In genomic region chr2:168333552-168334240, GRCm38 (mm10) we compare ENCODE assay signal across 13 mouse cellular contexts. TPM values are rescaled to one million over a fixed set of nuclear protein-coding genes. Genes with fewer than 3 reads are reported as not detected.
DNase-seq lines count a peak whose midpoint lies in the region; ATAC-seq and TF ChIP-seq lines count a peak whose summit lies in the region.
"Had no signal": no experiment of that assay in that cellular context is flagged by ENCODE, and none has a peak within 500 bp of the region (broad histone marks: within the 10 kb centered on the region; RNA-seq: fewer than 3 reads in every experiment).

No protein-coding gene starts in this region.

- no peak for ATAC-seq in hindbrain, embryonic 13.5 days (ENCODE audit: low FRiP score)
- no peak for ATAC-seq in hindbrain, postnatal 0 days
- ATAC-seq in forebrain, embryonic 16.5 days: no peak
- no peak for ATAC-seq in midbrain, embryonic 16.5 days

- no peak overlapping the region for H3K4me3 ChIP-seq in hindbrain, embryonic 13.5 days
- no peak overlapping the region for H3K4me3 ChIP-seq in hindbrain, postnatal 0 days (ENCODE audit: low read length)
- H3K4me3 ChIP-seq in forebrain, embryonic 16.5 days (replicated peaks; ENCODE audit: low read length): no peak overlapping the region
- H3K4me3 ChIP-seq in midbrain, embryonic 16.5 days (ENCODE audit: low read depth, low read length): no peak overlapping the region
- H3K4me3 ChIP-seq: gastrocnemius, adult 2 months; neural tube, embryonic 15.5 days had no signal

- H3K27ac ChIP-seq in hindbrain, embryonic 13.5 days: 0 out of 2 replicates have a peak overlapping the region, but pooled peaks have one; percentile 40
- H3K27ac ChIP-seq in hindbrain, postnatal 0 days: no peak overlapping the region
- H3K27ac ChIP-seq in forebrain, embryonic 16.5 days (ENCODE audit: low read length): peak overlapping the region; percentile 9; the same call in 1 of the 2 replicates
- H3K27ac ChIP-seq in midbrain, embryonic 16.5 days (ENCODE audit: low read length): 0 out of 2 replicates have a peak overlapping the region, but pooled peaks have one; percentile 52
- H3K27ac ChIP-seq: gastrocnemius, adult 2 months; neural tube, embryonic 15.5 days had no signal

- H3K9me3 ChIP-seq in hindbrain, embryonic 13.5 days: no peaks in the 10 kb centered on the region
- H3K9me3 ChIP-seq in hindbrain, postnatal 0 days (ENCODE audit: low read length): no peaks in the 10 kb centered on the region
- H3K9me3 ChIP-seq in forebrain, embryonic 16.5 days (ENCODE audit: control insufficient read depth, low read length): no peaks in the 10 kb centered on the region
- no peaks in the 10 kb centered on the region for H3K9me3 ChIP-seq in midbrain, embryonic 16.5 days (replicated peaks; ENCODE audit: control insufficient read depth, low read length, poor library complexity, severe bottlenecking)
- H3K9me3 ChIP-seq: neural tube, embryonic 15.5 days had no signal

- TF ChIP-seq CTCF in hindbrain, postnatal 0 days (IDR thresholded peaks at IDR 0.05; ENCODE audit: low read depth): no peak

- H3K9ac ChIP-seq in hindbrain, embryonic 13.5 days: no peak overlapping the region
- H3K9ac ChIP-seq in hindbrain, postnatal 0 days (replicated peaks; ENCODE audit: low read length): no peak overlapping the region
- no peak overlapping the region for H3K9ac ChIP-seq in forebrain, embryonic 16.5 days (replicated peaks; ENCODE audit: low read depth, low read length)
- H3K9ac ChIP-seq in midbrain, embryonic 16.5 days (ENCODE audit: low read depth, low read length): no peak overlapping the region
- H3K9ac ChIP-seq: neural tube, embryonic 15.5 days had no signal

- DNase-seq in hindbrain, postnatal 0 days (ENCODE audit: low spot score): no peak
- DNase-seq in embryo, embryonic 9.5 days (ENCODE audit: extremely low spot score): peak; percentile 31
- DNase-seq in kidney, postnatal 36 days: no peak
- no peak for DNase-seq in layer of hippocampus, postnatal 25 days (ENCODE audit: extremely low spot score in 1 of 2, low spot score in 1 of 2)
- DNase-seq: cerebellum, adult 18-20 months; gastrocnemius, adult 2 months; kidney, adult 2 months; right cerebral cortex, postnatal 14 days had no signal

- peaks cover 17% of the 10 kb centered on the region for H3K4me1 ChIP-seq in hindbrain, embryonic 13.5 days (replicated peaks)
- 0 out of 2 replicates have a peak, but pooled peaks cover under 1% of the 10 kb centered on the region for H3K4me1 ChIP-seq in hindbrain, postnatal 0 days (ENCODE audit: insufficient read depth, low read length)
- peaks cover 17% of the 10 kb centered on the region for H3K4me1 ChIP-seq in forebrain, embryonic 16.5 days (replicated peaks; ENCODE audit: control insufficient read depth, insufficient read depth, low read length)
- peaks cover 14% of the 10 kb centered on the region for H3K4me1 ChIP-seq in midbrain, embryonic 16.5 days (ENCODE audit: control insufficient read depth, insufficient read depth, low read length)

- H3K36me3 ChIP-seq in hindbrain, embryonic 13.5 days: no peaks in the 10 kb centered on the region
- no peaks in the 10 kb centered on the region for H3K36me3 ChIP-seq in hindbrain, postnatal 0 days (ENCODE audit: insufficient read depth, low read length)
- H3K36me3 ChIP-seq in forebrain, embryonic 16.5 days (ENCODE audit: control insufficient read depth, insufficient read depth): no peaks in the 10 kb centered on the region
- no peaks in the 10 kb centered on the region for H3K36me3 ChIP-seq in midbrain, embryonic 16.5 days (ENCODE audit: control insufficient read depth, insufficient read depth, low read length)
- H3K36me3 ChIP-seq: neural tube, embryonic 15.5 days had no signal

- peaks cover 3% of the 10 kb centered on the region; the same call in 1 of the 2 replicates for H3K27me3 ChIP-seq in hindbrain, embryonic 13.5 days
- H3K27me3 ChIP-seq in hindbrain, postnatal 0 days (ENCODE audit: insufficient read depth, low read length): no peaks in the 10 kb centered on the region
- no peaks in the 10 kb centered on the region for H3K27me3 ChIP-seq in forebrain, embryonic 16.5 days (replicated peaks; ENCODE audit: control insufficient read depth, insufficient read depth, low read length)
- no peaks in the 10 kb centered on the region for H3K27me3 ChIP-seq in midbrain, embryonic 16.5 days (ENCODE audit: control insufficient read depth, insufficient read depth, low read depth, low read length)
- H3K27me3 ChIP-seq: neural tube, embryonic 15.5 days had no signal

- no peak overlapping the region for H3K4me2 ChIP-seq in hindbrain, embryonic 13.5 days
- no peak overlapping the region for H3K4me2 ChIP-seq in hindbrain, postnatal 0 days (ENCODE audit: low read depth, low read length)
- no peak overlapping the region for H3K4me2 ChIP-seq in forebrain, embryonic 16.5 days (ENCODE audit: low read length)
- no peak overlapping the region for H3K4me2 ChIP-seq in midbrain, embryonic 16.5 days (ENCODE audit: low read length)
- H3K4me2 ChIP-seq: neural tube, embryonic 15.5 days had no signal

- 52% methylated on average over 20 of the region's 20 CpGs for WGBS in hindbrain, embryonic 13.5 days
- 43% methylated on average over 20 of the region's 20 CpGs for WGBS in hindbrain, postnatal 0 days
- WGBS in forebrain, embryonic 16.5 days: 56% methylated on average over 20 of the region's 20 CpGs
- WGBS in midbrain, embryonic 16.5 days: 39% methylated on average over 20 of the region's 20 CpGs

RNA-seq across cellular contexts. Expression of gene Kcng1, which starts 52.2 kb away (rescaled TPM):
- 0.99 and 1.1 TPM in 2 replicates for polyA plus RNA-seq in hindbrain, embryonic 13.5 days (2015; fragmentation: Nextera tagmentation; extraction: Ambion mirVana)
- total RNA-seq in hindbrain, postnatal 0 days (2014; rRNA removed): 0.32 and 0.89 TPM in 2 replicates
- polyA plus RNA-seq in hindbrain, postnatal 0 days (2015; fragmentation: Nextera tagmentation; extraction: Ambion mirVana): 1.1 TPM in 2 replicates
- 15.3 and 16.1 TPM in 2 replicates for polyA plus RNA-seq in forebrain, embryonic 16.5 days (2015; fragmentation: Nextera tagmentation; extraction: Ambion mirVana)
- polyA plus RNA-seq in midbrain, embryonic 16.5 days (2015; fragmentation: Nextera tagmentation; extraction: Ambion mirVana): 3.5 and 3.6 TPM in 2 replicates
- total RNA-seq in layer of hippocampus, postnatal 25 days (2021): 10 to 100 TPM; 38.0 to 38.6 TPM
- total RNA-seq: liver, adult 2 months had no signal
- polyA plus RNA-seq: liver, adult 2 months had no signal
